Mouse (Mus musculus) ovary, postnatal 36 days (tissue): ENCODE measurements around the gene Olfr319.
A peak's percentile ranks its signal among the peaks of the same experiment; 100 is the strongest.
"Not testable (repeated sequence)": the region's sequence is repeated elsewhere in the genome, so short reads cannot be mapped to it uniquely, and the experiment has no call there.

Experiments used
- DNase-seq: peaks from one replicate; pipeline ENCODE4 v3.0.0; 2022; ENCODE audit warnings: low spot score, mixed read lengths

Olfr319 gene

GRCm38 (mm10) chr11:58698862-58699261, at the start of gene Olfr319:
Gene Olfr319 (plus strand): TSS chr11:58699162.
- no peak for DNase-seq

GRCm38 (mm10) chr11:58655151-58655550, 43.8 kb upstream of the Olfr319 start:
- DNase-seq, result no peak

GRCm38 (mm10) chr11:58658596-58658995, 40.4 kb upstream of the Olfr319 start, which contains the start of gene Olfr322:
Gene Olfr322 (plus strand): TSS chr11:58658782.
- no peak for DNase-seq

- DNase-seq, result no peak
These were observed 29.7 kb upstream of the Olfr319 start for GRCm38 (mm10) chr11:58669252-58669651.

- DNase-seq, result no peak
These were observed 27.1 kb upstream of the Olfr319 start for GRCm38 (mm10) chr11:58671825-58672224.

GRCm38 (mm10) chr11:58680799-58681198, 18.2 kb upstream of the Olfr319 start, which contains the start of gene Olfr320:
Gene Olfr320 (plus strand): TSS chr11:58681099.
- no peak for DNase-seq

- DNase-seq, result no peak
These were observed 10.1 kb downstream of the Olfr319 start for GRCm38 (mm10) chr11:58709086-58709485.

- not testable (repeated sequence) for DNase-seq
These were observed 18.8 kb downstream of the Olfr319 start for GRCm38 (mm10) chr11:58717723-58718122.

- no peak for DNase-seq
These were observed 20.7 kb downstream of the Olfr319 start for GRCm38 (mm10) chr11:58719701-58720100.

GRCm38 (mm10) chr11:58723914-58724313, 25.0 kb downstream of the Olfr319 start, which contains the start of gene Olfr318:
Gene Olfr318 (minus strand): TSS chr11:58724014.
- DNase-seq, result no peak

- not testable (repeated sequence) for DNase-seq
These were observed 29.1 kb downstream of the Olfr319 start for GRCm38 (mm10) chr11:58727896-58728650.

GRCm38 (mm10) chr11:58733372-58733771, 34.4 kb downstream of the Olfr319 start:
- no peak for DNase-seq

GRCm38 (mm10) chr11:58738792-58739262, 39.9 kb downstream of the Olfr319 start, which contains the start of gene Olfr317:
Gene Olfr317 (minus strand): TSS chr11:58739212.
- no peak for DNase-seq

- peak; percentile 22 for DNase-seq
These were observed 52.1 kb downstream of the Olfr319 start for GRCm38 (mm10) chr11:58751096-58751495.

GRCm38 (mm10) chr11:58752434-58752833, 53.5 kb downstream of the Olfr319 start, which contains the start of gene Olfr316:
Gene Olfr316 (plus strand): TSS chr11:58752734.
- no peak for DNase-seq
